Mouse (Mus musculus) A20 (cell line): ENCODE measurements around the gene 1810049J17Rik.
A peak's percentile ranks its signal among the peaks of the same experiment; 100 is the strongest.

Source experiments
- DNase-seq: peaks from one replicate; pipeline ENCODE4 v3.0.0-alpha.2; 2011; ENCODE audit warnings: low read depth, low spot score

1810049J17Rik gene

DNA sequence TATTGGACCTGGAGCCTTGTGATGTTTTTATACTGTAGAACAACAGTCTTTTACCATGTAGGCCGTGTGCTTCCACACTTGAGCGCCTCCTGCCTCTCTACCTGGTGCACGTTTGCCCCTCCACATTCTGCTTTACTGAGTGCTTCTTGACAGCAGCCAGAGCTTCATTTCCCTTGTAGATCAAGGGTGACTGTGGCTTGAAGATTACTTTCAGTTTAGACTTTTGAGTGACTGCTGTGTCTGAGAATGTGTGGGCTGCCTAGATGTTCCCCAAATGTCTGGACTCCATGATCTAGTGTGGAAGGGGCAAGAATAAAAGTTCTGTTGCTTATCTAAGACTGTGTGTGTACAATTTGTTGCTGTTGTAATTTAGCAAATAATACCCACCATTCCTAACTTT, 27.3 kb upstream of the 1810049J17Rik start:
- peak; percentile 43 for DNase-seq

DNA sequence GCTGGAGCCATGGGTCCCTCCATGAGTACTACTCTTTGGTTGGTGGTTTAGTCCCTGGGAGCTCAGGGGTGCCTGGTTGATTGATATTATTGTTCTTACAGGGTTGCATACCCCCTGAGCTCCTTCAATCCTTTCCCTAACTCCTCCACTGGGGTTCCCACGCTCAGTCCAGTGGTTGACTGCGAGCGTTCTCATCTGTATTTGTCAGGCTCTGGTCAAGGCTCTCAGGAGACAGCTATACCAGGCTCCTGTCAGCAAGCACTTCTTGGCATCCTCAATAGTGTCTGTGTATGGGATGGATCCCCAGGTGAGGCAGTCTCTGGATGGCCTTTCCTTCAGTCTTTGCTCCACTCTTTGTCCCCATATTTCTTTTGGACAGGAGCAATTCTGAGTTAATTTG, 25.2 kb upstream of the 1810049J17Rik start:
- no peak for DNase-seq

DNA sequence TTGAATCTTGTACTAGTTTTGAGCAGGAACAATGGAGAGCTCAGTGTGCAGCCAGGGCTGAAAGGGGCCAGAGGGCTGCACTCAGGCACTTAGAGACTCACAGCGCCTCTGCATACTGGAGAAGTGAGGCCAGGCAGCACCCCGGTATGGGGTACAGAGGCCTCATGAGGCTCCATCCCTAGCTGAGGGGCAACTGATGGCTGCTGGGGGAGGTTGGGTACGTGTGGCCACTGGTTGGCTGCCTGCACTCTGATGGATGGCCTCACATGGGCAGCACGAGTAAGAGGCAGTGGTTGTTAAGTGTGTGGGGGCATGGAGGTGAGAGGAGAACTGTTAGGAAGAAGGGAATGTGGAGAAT, 19.7 kb upstream of the 1810049J17Rik start:
- no peak for DNase-seq

DNA sequence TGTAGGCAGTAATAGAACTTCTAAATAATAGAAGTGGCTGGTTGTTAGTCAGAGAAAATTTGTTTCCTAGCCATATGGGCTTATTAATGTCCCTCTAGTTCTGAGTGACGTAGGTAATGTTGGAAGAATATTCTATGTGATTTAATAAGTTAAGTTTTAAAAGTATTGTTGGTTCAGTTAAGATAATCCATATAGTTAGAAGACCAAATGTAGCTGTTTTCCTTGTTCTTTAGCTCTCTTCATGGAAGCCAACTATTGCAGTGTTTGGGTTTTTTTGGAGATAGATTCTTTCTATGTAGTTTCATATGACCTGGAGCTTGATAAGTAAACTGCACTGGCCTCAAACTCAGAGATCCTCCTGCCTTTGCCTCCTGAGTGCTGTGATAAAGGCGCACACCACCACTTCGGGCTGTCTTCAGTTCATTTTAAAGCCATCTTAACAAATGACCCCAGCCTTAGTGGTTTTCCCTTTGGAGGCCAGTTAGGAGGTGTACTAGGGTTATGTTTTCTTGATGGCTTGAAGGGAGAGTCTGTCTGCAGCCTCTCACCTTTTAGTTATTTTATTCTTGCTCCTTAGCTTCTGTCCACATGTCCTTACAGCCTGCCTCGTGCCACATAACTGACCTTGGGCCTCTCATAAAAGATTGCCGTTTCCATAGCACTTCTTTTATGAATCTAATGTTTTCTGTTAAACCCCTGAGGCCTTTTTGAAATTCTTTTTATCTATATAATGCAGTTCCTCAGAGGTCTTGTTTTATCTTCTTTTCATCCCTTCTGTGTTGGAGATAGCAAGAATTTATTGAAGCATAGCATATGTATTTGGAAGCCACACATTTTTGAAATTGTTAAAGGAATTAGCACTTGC, 19.1 kb upstream of the 1810049J17Rik start:
- DNase-seq = no peak

DNA sequence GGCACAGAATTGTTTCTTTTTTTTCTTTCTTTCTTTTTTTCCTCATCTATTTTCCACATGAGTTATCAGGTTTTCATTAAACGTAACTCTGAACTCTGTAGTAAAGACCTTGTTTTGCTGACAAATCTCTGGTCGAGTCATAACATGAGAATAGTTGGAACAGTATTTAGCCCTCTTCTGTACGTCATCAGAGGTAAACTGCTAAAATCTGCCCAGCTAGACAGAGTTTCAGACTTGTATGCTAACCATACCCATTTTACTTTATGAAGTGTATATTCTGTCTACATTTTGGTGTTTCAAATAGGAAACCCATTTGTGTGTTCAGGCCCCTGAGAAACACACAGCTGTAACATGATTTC, 16.1 kb upstream of the 1810049J17Rik start:
- DNase-seq = no peak

DNA sequence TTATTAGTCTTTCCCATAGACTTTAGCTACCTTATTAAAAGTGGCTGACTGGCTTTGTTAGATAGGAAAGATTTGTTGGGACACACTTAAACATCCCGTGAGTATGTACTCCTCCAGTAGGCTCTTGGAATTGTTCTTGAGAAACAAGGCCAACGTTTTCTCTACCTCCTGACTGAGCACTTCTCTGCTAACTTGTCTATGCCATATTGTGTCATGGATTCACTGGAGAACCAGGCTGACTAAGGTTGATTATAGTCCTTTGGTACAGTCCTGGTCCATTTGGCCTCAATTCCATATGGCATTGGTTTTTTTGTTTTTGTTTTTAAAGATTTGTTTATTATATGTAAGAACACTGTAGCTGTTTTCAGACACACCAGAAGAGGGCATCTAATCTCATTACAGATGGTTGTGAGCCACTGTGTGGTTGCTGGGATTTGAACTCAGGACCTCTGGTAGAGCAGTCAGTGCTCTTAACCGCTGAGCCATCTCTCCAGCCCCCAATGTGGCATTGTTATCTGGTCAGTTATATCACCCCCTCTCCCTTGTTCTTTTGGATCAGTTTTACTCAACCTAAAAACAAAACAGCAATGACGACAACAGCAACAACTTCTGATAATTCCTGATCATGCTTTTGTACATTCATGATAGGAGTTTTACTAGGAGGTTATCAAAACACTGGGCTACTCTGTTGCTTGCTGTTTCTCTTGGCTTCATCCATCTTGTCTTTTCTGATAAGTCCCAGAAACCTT, 15.5 kb upstream of the 1810049J17Rik start:
- DNase-seq = no peak

DNA sequence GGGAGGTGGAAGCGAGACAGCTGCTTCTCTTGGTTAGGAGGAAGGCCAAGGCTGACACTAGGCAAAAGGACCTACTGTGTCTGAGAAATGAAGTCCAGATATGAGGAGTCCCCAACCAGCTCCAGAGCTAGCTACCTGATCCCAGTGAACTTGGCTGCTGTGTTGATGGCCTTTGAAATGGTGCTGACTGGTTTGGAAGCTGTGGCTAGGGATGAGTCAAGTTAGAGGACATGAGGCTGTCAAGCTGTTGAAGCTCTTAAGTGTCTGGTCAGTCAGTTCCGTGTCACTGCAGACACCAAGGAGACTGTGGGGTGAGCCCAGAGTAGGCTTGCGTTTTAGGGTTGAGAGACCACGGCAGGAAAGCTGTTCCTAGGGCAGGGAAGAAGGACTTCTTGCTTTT, 12.7 kb upstream of the 1810049J17Rik start:
- no peak for DNase-seq

DNA sequence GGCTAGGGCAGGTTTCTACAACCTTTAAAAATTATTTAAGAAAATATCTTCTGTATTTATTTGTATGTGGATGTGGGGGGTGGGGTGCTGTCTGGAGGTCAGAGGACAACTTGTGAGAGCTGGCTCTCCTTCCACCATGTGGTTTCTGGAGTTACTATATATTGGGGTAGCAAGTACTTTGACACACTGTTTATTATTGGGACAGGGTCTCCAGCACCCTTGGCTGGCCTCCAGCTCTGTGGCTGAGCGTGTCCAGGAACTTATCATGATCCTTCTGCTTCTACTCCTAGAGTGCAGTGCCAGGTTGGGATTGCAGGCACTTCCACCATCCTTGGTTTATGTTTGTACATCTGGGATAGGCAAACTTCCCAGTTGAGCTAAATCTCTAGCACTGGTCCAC, 9.6 kb upstream of the 1810049J17Rik start:
- DNase-seq = no peak

DNA sequence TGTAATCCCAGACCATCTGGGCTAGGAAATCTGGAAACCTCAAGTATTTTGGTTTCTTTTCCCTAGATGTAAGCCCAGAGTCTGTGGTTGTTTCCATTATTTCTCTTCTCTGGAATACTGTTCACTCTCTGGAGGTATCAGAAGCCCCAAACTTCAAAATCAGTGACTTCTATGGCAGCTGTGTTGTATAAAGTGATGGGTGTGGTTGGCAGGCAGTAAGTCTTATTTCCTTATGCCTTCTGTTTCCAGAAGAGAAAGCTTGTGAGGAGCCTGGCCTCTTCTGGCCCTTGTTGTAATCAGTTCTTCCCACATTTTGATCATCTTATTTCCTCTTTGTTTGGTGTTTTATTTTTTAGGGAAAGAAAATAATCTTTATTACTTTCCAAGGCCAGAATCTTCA, 9.2 kb upstream of the 1810049J17Rik start:
- no peak for DNase-seq

DNA sequence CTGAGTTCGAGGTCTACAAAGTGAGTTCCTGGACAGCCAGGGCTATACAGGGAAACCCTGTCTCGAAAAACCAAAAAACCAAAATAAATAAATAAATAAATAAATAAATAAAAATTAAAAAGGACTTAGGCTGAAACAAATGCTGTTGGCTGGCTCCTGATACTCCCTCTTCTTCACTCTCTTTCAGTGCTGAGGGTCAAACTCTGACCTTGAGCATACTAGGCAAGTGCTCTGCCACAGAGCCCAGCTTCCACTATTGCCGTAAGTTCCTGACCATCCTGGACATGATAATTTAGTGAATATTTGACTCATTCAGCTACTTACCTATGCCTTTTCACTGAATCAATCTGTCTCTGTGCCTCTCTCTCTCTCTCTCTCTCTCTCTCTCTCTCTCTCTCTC, 8.7 kb upstream of the 1810049J17Rik start:
- DNase-seq = no peak

DNA sequence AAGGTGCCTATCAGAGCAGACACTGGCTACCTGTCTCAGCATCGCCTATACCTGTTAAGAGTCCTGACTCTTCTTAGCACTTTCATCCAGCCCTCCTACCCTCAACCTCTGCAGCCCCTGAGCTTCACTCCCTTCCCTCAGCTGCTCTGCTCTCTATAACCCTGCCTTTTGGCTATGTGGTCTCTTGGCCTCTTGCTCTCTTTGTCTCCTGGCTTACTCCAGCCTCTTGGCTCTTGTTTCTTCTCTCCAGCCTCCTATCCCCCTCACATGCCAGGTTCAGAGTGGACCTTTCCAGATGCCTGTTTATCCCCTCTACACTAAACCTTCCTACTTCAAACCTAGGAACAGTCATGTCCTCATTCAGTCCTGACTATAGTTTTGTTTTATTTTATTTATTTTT, 2.6 kb upstream of the 1810049J17Rik start:
- DNase-seq = no peak

DNA sequence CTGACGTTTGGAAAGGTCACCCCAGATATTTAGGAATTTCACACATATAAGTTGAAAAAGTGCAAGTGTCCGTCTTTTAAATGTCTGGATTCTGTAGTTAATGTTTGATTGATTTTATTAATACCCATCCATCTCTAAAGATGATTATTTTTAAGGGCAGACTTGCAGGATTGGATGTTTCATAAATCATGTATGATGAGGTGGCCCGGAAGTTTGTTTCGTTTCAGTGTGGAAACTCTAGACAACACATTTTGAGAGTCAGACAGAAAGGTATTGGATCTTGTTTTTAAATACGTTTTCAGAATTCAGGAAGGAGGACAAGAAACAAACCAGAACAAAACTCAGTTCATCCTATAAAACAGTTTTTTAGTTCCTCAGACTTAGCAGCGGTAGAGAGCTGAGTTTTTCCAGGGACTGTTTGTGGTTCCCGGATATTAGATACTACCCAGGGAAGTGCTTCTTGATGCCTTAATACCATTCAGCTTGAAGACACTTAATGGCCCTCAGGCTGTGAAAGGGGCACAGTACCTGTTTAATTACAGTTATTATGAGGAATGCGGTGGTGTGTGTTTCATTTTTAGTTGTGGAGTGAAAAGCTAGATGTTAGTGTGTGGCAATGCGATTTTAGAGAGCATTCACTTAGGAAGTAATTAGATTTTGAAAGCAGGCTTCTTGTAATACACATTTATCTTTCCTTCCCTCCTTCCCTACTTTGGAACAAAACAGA, 1.1 kb upstream of the 1810049J17Rik start:
- peak; percentile 44 for DNase-seq

DNA sequence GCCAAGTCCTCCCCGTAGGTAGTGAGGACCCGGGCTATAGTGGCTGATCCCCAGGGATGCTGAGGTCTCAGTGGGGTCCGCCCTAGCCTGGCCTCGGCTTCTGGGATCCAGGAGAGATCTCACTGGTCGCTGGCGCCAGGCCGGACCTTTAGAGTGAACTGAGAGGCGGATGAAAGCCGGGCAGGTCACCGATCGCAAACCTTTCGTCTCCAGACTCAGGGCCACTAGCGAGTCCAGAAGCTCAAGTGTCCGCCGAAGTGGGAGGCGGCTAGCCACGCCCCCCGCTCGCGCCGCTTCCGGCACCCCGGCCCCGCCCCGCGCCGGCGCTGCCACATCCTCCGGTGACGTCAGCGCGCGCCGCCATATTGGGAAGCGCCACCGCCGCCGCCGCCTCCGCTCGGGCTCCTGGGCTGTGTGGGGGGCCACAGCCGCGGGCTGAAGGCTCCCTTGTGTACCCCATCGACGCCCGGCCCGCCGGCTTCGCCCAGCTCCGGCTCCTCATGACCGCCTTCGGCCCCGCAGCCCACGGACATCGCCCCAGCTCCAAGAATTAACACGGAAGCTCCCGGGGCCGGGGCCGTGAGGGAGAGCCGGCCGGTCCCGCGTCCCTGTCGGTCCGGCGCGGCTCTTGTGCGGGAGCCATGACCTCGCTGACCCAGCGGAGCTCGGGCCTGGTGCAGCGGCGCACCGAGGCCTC, 460 bp downstream of the 1810049J17Rik start, which contains the start of gene Golph3:
TSS of gene Golph3 (plus strand) at position 360 of the 697 bp plus-strand sequence.
- DNase-seq = peak; percentile 94

DNA sequence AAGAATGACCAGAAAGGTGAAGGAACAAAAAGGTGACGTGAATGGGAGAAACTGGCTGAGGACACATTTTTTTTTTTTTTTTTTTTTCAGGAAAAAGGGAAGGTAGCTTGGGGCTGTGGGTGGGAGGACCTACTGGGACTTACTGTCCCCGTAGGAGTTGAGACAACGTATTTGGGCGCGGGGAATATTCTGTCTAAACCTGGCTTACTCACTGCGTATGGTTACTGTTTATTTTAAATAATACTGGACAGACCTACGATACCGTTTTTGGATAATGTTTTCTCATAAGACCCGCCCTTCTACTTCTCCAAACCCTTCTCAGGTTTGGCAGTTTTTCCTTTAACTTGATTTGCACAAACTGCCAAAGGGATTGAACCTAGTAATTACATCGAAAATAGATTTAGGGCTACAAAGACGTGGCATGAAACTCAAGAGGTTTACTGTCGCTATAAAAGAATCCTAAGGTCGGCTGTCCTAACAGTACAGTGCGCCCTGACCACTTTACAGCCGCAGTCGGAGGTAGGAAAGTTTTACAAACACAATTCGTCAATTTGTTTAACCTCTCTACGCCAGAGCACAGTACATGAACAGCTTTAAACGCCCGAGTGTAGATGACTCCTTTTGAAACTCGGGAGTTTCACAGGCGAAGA, 1.1 kb downstream of the 1810049J17Rik start:
- DNase-seq = no peak

DNA sequence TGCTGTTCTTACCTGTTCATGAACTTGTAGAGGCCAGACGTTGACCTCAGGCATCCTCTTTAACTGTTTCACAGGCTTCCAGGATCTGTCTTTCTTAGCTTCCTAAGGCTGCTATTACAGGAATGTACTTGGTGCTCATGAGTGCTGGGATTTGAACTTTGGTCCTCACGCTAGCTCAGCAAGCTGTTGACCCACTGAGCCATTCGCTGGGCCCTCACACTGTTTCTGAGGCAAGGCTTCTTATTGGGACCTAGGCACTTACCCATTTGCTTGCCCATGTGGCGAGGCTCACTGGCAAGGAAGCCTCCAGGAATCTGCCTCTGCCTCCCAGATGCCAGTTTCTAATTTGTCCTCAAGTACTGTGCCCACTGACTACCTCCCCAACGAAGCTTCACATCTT, 1.8 kb downstream of the 1810049J17Rik start:
- no peak for DNase-seq

DNA sequence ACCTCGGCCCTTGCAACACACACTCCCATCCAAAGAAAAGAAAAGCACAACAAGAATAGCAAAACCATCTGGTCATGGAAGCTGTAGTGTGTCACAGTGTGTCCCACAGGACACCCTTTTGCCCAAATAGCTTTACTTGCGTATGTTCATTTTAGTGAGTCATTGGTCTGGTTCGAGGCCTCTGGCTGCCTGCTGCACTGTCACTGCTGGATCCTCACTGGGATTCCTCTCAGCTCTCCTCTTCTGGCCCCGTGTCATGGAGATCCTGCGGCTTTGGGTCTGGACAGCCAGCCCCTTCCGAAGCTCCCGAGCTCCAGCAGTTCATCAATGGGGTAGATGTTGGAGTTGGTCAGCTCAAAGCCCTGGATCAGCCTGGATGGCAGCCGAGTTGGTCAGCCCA, 3.2 kb downstream of the 1810049J17Rik start:
- DNase-seq = no peak

DNA sequence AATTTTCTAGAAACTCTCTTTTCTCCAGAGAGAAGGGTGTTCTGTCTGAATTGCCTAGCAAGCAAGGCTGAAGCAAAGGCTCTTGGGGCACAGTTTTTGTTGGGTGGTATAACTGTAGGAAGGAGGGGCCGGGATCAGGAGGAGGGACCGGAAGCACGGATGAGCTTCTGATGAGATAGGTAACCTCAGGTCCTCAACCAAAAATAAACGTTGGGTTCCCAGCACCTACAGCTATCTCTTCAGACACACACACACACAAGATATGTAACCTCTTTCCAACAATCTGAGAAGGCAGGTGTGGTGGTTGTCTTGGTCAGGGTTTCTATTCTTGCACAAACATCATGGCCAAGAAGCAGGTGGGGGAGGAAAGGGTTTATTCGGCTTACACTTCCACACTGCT, 4.4 kb downstream of the 1810049J17Rik start:
- DNase-seq = no peak

DNA sequence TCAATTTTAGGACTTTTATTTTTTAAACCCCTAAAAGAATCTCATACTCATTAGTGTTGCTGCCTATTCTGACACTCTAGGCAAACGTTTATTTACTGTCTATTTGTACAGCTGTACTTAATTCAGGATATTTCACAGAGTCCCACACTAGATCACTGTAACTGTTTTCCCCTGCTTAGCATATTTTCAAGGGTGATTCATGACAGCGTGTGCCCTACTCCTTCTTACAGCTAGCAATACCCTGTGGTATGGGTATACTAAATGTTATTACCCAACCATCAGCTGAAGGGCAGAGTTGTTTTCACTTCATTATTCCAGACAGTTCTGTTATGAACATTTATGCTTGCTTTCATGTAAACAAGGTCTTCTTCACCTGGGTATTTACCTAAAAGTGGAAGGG, 5.7 kb downstream of the 1810049J17Rik start:
- no peak for DNase-seq

DNA sequence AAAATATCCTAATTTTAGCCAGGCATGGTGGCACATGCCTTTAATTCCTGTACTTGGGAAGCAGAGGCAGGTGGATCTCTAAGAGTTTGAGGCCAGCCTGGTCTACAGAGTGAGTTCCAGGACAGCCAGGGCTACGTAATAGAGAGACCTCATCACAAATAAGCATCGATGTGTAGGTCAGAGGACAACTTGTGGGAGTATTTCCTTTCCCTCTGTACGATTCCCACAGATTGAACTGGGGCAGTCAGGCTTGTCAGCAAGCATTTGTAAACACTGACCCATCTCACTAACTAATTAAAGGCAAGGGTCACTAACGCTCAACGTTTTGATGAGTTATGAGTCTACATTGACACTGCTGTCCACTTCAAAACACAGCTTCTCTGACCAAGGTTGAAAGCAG, 7.1 kb downstream of the 1810049J17Rik start:
- no peak for DNase-seq

DNA sequence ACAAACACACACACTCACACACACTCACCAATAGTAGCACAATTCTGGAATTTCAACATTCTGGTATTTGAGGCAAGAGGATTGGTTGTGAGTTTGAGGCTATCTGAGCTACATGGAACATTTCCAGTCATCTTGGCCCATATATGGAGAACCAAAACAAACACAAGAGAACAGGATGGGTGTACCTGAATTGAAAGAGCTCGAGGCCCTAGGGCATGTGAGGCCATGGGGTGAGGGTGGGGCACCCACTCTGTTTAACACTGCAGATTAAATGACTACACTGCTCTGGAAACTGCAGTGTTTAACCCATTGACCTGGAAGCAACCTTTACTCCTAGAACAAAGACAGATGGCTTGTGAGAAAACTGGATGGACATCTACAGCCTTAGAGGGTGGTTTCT, 8.4 kb downstream of the 1810049J17Rik start:
- DNase-seq = no peak

DNA sequence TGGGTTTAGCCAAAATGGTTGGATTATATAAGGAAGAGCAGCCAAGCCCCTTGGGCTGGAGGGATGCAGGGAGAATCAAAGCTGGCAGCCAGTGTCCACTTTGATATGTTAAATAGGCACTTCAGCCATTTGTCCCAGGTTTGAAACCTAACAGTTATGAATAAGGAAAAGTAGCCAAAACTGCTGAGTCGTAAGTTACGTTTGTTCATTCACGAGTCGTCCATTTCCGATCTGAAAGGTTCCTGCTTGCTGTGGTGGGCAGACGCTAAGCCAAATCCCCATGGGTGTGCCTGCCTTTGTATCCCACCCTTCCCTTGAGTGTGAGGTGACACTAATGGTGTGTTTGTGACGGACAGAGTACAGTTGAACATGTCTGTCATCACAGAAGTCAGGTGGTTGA, 10.2 kb downstream of the 1810049J17Rik start:
- no peak for DNase-seq
